Mouse (Mus musculus) thymus, postnatal 4 days (tissue): ENCODE results near the gene Sox6.
A peak's percentile ranks its signal among the peaks of the same experiment; 100 is the strongest.

ENCODE experiments used
- DNase-seq: peaks from one replicate; pipeline ENCODE4 v3.0.0; 2021

The Sox6 gene

DNA sequence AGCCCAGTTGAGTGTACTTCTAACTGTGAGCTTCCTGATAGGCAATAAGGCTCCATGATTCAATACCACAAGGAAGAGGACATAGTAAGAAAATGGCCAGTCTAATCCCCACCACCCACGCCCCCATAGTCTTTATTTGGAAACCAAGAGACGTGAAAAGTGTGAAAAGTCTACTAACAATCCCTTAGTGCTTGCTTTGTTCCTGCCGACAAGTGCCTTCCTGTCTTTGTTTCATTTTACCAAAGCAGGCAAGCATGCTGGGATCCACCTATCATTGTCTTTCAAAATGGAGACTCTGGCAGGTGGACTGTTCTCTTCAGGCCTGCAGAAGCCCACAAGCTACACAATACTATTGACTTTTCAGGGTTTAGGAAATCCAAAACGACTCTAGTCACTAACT lies 495.0 kb downstream of the Sox6 start:
- DNase-seq: no peak

DNA sequence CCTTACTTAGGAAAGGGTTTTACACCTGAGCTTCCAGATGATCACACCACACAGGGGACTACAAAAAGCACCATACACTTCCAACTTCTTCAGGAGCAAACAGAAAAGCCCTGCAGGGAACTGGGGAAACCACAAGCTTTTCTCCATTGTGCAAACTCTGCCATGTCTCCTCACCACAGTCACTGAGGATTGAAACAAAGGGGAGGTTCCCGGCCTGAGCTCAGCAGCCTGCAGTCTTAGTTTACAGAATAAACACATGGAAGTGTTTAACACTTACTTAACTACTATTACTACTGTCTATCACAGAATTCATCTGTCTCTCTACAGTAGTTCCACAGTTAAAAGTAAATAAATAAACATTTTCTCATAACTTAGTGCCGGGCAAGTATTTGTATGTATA lies 498.3 kb downstream of the Sox6 start:
- DNase-seq: no peak

DNA sequence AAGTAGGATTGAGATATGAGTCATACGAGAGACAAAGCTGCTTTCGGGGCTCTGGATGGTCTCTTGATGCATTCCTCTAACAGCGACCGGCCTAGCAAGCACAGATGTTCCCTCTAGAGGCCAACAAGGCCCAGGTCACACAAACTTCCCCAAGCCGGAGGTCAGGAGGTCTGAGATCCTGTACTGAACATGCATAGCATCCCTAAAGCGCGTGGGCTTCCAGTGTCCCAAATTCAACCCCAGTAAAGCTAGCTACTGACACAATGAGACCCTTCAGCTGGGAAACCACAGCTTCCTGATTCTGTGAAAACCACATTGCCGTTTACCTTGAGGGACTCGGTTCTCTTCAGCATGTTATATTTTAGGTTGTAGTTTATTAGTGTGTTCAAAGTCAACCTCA lies 499.6 kb downstream of the Sox6 start:
- peak; percentile 23 for DNase-seq

DNA sequence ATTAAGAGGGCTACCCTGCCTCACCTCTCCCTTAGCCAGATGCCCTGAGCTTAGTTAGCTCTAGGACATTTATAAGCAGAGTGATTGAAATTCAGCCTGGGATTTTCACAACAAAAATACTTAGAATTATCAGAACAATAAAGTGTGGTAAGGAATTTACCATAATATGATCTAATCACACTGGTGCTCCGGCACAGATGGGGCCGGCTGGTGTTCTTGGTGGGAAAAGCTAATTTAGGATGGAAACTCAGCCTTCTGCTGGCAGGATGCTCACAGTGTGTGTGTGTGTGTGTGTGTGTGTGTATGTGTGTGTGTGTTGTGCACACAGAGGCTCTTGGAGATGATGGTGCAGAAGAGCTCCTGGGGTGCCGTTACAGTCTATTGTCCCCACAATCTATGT lies 501.0 kb downstream of the Sox6 start:
- no peak for DNase-seq

DNA sequence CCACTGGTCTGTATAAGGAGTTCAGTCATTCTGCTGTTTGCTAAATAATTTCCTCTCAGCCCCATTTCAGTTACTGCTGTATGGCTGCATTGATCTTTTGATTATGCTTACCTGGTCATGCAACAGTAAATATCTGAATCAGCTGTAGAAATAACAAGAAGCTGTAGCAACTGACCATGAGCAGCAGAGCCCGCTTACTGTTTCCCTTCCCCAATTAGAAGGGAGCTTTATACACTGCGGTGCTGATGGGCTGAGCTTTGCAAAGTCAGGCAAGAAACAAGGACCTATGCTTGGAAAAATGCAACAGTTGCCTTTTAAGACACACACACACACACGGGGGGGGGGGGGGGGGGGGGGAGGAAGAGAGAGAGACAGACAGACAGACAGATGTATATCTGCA lies 502.1 kb downstream of the Sox6 start:
- DNase-seq: no peak

DNA sequence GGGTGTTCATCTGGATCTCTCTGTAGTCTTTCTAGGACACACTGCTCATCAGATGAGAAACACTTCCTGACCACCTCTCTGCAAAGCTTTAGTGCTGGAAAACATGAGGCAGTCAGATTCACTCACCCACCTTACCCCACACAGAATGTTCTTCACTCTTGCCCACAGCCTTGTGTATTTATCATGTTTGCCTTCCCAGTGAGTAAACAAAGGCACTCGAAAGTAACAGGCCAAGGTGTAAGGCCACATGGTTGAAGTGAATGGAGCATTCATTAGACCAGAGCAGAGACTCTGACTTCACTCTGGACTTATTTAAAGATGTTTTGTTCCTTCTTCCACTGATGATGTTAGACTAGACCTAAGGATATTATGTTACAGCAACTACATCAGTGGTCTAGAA lies 506.7 kb downstream of the Sox6 start:
- no peak for DNase-seq

DNA sequence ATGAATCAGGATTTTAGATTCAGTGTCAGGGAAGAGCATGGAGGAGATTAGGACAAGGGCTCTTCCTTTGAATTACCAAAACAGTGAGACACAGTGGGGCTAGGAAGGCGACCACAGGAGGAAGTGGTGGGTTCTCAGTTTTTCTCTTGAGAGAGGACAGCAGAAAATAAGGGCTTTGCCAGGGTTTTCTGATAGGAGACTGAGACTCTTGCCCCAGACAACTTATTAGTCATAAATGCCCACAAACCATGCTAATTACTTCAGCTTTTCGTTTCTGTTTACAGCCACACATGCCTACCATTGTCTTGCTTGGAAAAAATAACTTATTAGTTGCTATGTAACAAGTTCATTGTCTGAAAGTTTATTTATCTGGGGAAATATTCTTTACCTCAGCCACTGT lies 507.4 kb downstream of the Sox6 start:
- no peak for DNase-seq

DNA sequence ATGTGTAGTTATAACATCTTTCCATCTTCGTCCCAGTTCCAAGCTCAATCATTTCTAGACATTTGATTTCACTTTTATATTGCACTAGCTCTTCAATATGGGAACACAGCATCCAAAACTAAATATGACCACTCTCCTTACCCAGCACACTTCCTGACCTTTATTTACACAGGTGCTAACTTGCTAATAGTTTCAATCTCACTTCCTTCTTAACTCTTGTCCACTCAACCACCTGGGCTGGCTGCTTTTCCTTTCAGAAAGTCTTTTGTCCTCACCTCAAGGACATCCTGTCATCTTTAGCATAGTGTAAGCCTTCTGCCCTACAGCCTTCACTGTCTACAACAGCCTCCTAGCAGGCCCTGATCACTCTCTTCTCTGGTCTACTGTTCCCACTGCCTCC lies 520.9 kb downstream of the Sox6 start:
- no peak for DNase-seq

DNA sequence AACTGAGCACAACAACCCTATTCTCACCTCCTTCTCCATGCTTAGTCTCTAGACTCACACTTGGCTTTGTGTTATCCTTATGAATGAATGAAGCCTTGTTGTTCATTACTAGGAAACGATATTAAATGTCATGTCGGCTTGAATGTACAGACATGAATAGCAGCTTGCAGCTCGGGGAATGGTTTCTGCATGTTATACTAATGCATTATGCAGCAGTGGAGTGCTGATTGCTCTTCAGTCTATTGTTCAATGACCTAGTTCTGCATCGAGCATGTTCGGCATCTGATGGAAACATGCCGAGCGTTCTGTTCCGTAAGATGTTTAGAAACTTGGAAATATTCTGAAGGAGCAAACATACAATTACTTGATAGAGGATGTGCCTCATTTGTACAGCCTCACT lies 524.9 kb downstream of the Sox6 start:
- no peak for DNase-seq

DNA sequence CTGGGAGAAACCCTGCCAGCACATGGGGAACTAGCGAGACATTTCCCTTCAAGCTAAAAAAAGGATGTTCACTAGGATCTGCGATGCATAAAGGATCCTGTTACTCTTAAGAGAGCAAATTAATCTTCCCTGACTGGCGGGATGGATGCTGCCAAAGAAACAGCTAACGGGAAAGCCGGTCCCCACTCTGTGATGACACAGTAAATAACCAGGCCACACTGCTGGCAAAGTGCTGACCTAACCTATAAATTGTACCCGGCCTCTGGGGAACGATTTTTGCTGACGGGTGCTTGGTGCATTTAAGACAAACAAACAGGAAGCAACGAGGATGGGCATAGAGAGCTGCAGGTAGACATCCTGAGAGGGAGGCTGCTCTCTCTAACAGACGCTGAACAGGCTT lies 526.8 kb downstream of the Sox6 start:
- DNase-seq: no peak

DNA sequence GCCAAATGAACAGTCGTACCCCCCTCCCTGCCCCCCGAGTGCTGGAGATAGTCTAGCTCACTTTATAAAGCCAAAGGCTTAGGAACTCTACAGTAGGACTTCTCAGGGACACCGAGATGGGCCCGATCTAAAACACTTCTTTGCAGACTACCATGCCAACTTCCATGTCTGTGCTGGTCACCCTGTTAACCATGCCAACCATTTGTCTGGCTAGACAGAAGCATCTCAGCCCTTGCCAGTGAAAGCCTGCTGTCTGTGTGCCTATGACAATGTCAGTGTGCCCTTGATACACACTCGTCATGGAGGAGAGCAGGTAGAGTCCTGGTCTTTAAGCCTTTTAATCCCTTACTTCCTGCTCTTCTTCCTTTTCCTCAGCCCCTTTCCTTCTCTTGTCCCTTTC lies 527.5 kb downstream of the Sox6 start:
- DNase-seq: no peak

DNA sequence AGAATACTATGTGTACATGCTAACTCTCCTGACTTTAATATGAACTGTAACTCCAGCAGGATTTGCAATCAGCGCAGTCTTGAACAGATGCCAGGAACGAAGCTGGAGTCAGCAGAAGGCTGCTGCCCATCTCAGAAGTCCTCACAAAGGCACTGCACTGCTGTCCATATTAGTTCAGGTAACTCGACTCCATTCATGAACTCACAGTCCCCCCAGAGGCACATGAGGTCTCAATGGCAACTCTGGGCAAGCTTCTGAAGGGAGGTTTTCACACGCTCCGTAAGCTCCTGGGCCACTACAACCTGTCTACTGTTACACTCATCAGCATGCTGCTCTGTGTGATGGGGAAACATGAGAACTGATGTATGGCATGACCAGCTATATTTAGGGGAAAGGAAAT lies 528.6 kb downstream of the Sox6 start:
- no peak for DNase-seq

DNA sequence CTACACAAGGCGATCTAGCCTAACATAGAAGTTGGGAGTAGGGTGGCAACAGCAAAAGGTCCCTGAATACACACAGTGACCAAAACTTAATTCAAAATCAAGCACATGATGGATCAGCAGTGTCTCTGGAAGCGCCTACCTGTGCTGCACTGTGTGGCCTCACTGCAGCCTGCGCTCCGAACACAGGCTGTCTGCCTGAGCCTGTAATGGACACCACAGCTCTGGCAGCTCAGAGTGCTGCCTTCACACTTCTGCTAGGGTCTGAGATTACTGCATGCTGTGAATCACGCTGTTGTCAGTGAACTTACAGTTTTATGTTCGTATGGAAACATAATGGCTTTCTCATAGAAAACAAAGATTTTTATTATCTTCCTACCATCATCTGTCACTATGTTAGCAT lies 532.2 kb downstream of the Sox6 start:
- no peak for DNase-seq

DNA sequence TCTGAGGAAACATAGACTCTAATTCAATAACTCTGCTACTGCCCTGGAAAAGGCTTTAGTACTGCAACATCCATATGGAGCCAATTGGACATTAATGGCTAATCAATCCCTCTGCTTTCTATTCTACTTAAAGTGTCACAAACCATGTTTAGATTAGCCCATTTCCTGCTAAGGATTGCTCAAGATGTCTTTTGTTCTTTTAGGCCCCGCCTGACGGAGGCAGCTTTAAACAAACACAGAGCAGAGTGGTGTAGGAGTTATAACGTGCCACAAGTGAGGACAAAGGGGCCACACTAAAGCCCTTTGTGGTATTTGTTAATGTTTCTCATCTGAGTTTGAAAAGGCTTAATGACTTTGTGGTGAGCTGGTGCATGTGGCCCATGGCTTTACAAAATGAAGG lies 537.1 kb downstream of the Sox6 start:
- DNase-seq: peak; percentile 17

DNA sequence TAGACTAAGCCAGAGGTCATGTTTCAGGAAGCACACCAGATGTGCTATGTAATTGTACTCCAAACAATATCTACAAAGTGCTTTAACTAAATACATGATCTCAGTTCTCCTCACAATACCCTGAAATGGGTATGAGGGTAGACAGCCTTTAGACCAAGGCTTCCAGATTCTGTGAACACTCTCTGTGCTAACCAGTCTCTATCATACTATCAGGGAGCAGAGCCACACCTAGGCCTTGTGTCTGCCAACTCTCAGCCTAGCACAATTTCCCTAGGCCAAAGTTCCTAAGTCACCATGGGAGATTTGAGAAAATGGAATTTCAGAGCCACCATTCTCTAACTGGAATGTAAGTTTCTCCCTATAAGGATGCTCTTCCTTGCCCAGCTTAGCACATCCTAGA lies 537.8 kb downstream of the Sox6 start:
- no peak for DNase-seq

DNA sequence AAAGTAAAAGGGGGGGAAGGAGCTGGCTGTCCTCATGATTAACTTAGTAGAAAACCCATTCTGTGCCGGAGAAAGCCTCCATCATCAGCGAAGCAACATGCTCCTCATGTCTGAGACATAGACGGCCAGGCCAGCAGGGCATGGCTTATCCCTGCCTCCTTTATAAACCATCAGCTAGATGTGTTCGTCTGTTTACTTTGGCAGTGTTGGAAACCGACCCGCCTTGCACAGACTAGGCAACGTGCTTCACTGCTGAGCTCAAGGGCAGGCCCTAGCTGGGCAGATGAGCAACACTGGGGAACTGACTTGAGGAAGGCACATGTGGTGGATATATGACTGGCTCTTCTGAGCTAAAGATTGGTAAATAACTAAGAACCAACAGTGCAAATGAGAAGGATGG lies 538.4 kb downstream of the Sox6 start:
- no peak for DNase-seq

DNA sequence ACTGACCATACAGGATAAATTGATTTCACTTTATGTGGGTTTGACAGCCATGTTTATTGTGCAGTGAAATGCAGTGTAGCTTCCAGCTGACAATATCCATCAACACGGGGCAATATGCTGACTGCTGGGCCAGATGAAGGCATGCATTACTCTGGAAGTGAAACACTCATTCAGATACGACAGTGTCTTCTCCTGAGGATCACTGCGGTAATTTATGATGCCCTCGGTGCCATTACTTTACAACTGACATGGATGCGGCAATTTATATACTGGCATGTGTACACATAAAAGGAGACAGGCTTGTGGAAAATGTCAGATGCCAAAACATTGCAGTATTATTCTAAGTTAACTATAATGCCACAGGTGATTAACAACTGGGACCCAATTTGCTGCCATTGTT lies 546.9 kb downstream of the Sox6 start:
- DNase-seq: no peak

DNA sequence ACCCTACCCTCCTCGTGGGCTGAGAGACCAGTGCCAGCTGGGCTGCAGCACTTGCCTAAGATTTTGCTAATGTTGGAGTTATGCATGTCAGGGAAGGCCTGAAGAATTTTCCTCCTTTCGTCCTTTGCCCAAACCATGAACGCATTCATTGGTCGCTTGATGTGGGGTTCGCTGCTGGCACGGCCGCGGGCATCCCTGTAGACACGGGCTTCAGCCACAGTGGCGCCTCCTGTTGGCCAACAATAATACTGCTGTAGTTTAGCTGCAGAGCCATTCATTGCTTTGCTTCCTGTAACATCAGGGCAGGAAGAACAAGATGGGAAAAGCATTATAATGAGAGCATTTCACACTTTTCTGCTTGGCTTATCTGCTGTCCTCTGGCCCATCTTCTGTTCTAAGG lies 549.0 kb downstream of the Sox6 start:
- DNase-seq: peak; percentile 75

DNA sequence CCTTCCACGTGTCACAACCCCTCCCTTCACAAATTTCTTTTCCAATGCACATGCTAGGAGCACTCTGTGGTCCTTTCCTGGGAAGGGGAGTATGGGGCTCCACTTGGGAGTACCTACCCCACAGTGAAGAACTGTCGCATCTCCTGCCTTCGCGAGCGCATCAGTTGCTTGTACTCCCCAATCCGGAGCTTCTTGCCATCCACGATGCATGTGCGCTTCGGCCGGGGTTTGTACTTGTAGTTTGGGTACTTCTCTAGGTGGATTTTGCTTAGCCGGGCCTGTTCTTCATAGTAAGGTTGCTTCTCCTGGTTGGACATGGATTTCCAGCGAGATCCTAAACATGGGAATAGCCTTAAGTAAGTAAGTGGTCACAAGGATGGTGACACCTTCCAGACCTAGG lies 552.2 kb downstream of the Sox6 start:
- DNase-seq: no peak

DNA sequence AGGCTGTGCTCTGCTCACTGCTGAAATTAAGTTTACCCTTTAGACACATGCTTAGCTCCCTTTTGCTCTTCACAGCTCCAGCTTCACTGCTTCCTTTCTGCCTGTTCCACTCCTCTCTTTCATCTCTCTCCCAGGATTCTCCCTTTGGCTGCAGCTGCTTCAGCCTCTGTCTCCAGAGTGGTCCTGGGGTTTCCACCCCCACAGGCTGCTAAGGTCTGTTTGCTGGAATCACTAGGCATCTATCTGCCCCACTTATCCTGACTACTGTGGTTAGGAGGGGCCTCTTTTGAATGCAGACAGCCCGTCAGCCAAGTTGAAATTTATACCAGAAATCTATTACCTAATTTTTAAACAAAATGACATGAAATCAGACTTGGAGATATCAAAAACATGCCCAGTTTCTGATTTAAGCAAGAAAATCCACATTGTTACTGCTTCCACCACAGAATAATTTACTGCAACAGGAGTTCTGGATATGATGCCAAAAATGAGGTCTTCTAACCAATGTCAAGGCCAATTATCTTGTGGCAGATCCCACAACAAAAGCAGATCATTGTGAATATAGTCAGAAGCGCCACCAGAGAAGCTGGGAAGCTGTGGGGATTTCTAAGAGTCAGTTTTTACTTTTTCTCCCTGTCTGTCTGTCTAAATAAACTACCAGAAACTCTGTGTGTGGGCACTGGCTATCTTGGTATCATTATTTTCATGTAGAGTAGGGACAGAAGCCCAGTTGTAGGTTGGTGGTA lies 552.8 kb downstream of the Sox6 start:
- no peak for DNase-seq

DNA sequence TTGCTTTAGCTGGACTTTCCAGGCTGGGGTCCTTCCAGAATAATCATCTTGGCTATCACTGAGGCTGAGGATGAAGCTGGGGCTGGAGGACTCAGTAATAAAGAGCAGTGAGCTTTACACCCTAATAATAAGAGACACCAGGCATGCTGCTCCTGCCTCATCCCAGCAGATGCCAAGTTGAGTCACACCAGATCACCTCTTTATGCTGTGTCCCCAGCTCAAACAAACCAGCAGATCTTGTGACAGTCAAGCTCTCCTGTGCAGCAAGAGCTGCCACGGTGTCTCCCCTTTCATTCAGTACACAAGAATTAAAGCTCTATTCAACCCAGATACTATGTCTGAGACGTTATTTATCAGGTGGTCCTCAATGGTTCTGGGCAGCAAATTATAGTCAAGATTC lies 560.8 kb downstream of the Sox6 start:
- no peak for DNase-seq

DNA sequence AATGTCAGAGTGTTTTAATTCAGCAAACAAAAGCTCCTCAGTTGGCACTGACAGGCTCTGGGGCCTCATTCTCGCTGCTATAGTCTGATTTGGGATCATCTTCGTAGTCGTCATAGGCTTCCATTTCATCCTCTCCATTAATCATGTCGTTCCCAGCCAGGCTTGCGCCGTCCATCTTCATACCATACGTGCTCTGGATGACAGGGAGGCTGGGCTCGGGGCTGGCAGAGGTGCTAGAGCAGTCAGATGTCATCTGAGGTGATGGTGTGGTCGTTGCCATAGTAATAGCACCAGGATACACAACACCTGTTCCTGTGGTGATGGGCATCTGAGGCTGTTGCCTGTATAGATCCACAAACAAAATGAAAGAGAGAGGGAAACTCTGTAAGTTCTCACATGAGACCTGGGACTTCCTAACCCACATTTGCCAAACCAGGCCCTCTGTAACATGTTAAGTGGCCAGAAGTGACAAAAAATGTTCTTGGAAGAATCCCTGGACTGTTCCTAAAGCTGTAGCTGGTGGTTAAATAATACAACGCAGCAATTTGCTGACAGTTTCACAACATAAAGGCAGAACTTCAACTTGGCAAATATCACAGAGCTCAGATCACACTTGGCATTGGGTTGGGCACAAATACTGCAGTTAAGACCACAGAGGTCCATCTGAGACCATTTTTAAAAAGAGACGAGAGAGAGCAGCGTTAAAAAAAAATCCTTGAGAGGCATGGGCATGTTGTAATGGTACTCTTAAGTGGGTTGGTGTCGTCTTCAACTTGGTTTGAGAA lies 561.5 kb downstream of the Sox6 start:
- DNase-seq: no peak

DNA sequence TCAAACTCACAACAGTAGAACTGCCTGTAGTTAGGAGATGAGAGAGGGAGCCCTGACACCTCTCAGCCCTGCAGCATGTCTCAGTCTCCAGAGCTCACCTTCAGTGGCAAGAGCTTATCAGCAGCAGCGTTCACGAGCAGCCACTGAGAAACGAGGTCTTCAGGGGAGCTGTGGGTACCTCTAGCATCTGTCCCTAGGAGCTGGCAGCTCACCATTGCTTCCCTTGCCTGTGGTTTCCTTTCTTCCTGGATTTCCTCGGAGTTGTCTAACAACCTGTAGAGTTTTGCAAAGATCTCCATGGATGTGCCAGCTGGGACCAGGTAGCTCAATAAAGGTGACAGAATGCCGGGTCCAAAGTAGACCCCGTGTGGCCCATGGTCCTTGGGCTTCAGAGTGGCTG lies 563.4 kb downstream of the Sox6 start:
- no peak for DNase-seq

DNA sequence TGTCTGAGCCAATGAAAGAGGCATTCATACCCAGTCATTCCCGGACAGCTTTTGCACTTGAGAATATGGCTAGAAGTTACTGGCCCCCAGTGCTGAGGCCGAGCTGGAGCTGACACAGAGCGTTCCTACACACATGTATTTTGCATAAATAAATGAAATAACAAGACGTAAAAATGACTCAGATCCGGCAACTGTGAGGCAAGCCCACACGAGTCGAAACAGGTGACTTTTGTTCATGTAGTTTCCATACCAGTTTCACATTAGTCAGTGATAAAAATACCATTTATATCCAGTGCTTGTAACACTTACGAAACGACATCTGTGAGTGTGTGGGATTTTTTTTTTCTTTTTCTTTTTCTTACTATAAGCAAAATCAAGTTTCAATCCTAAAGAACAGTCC lies 564.5 kb downstream of the Sox6 start:
- no peak for DNase-seq

DNA sequence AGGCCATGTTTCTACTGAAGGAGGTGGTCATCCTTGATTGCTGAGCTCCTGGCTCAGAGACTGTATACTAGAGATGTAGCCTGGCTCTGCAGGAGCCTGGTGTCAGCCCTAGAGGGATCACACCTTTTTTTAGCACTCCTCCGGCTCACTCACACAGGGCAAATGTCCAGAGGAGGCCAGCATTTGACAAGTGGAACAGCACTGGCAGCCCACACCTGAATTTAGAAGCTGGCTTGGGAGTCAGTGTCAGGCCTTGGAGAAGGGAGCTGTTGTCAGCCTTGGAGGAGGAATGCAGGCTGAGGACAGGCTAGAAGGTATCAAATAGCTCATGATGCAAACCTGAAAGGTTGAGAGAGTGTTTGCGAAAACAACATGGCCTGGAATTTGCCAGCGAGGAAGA lies 565.7 kb downstream of the Sox6 start:
- no peak for DNase-seq
